Mouse (Mus musculus) hindbrain, embryonic 10.5 days (tissue): ENCODE measurements around the gene Flt3. TPM values are rescaled to one million over a fixed set of nuclear protein-coding genes. Genes with fewer than 3 reads are reported as not detected.

Experiments
- DNase-seq: peaks from one replicate; pipeline ENCODE4 v3.0.0-alpha.2; 2017; ENCODE audit warnings: low spot score
- H3K27ac ChIP-seq: fragments of 300-500 bp; sonication (generic); 2 replicates; pipeline ENCODE4 v1.5.1; 2016; ENCODE audit warnings: mild to moderate bottlenecking, moderate library complexity
- H3K27me3 ChIP-seq: fragments of 300-500 bp; sonication (generic); 2 replicates; pipeline ENCODE4 v1.6.1; 2016; ENCODE audit warnings: mild to moderate bottlenecking; ENCODE audit not compliant: poor library complexity, insufficient read depth, severe bottlenecking
- H3K36me3 ChIP-seq: fragments of 300-500 bp; sonication (generic); 2 replicates; pipeline ENCODE4 v1.6.1; 2016; ENCODE audit warnings: mild to moderate bottlenecking, moderate library complexity
- H3K4me1 ChIP-seq: fragments of 300-500 bp; sonication (generic); replicated peaks from 2 replicates; pipeline ENCODE4 v1.6.1; 2016; ENCODE audit warnings: mild to moderate bottlenecking
- H3K4me3 ChIP-seq: fragments of 300-500 bp; sonication (generic); 2 replicates; pipeline ENCODE4 v1.5.1; 2016; ENCODE audit warnings: mild to moderate bottlenecking, moderate library complexity
- H3K9me3 ChIP-seq: fragments of 300-500 bp; sonication (generic); 2 replicates; pipeline ENCODE4 v1.6.1; 2016; ENCODE audit warnings: mild to moderate bottlenecking, moderate library complexity
- WGBS: fragments of 180-500 bp; shearing (Covaris S2); methylation state at CpG from one replicate; pipeline ENCODE4 v1.1.7; 2016; 5-methylcytosine and 5-hydroxymethylcytosine counted together
- polyA plus RNA-seq: library from polyadenylated mRNA; unstranded; fragments of >200 nt; fragmentation: Nextera tagmentation; extraction: Ambion mirVana; gene quantifications from 2 replicates; pipeline ENCODE4 v1.2.1, GENCODE M21; 2016

The Flt3 gene
- polyA plus RNA-seq, 1 experiment from 2014 or later = not detected

DNA sequence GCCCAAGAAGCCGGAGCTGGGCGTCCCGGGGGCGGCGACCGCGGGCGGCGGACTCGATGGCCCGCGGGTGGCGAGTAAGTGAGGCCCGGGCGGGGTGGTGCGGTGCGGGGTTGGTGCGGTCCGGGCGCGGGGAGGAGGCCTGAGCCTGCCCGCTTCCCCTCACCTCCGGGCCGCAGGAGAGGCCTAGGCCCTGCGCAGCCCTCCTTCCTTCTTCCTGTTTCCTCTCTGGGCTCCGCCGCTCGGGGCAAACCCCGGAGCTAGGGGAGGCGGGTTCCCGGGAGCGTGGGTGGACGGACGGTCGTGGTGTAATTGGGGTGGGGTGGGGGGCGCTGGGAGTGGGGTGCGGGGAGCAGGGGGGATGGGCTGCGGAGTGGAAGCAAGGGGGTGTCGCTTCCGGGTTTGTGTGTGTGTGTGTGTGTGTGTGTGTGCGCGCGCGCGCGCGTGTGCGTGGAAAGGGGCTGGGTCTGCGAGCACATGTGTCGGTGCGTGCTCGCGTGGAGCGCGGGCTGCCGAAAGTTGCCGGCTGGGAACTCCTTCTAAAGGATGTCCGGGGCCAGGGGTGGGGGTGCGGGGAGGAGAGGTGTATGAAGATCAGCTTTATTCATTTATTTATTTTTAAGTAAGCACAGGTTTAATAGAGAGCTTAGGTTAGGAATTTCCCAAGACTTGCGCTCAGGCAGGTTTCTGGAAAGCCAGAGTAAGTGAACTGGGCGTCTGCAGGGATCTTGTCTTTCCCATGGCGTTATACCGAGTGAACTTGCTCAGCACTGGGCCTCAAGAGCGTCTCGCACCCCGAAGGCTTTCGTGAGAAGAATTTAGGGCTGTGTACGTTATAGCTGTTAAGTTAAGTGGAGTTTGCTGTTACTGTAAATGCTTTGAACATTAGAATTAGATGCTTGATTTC lies 30.9 kb upstream of the Flt3 start:
- H3K4me1 ChIP-seq = peaks cover 42% of the 10 kb centered on the region
- H3K4me3 ChIP-seq = peak overlapping the region; percentile 98
- DNase-seq = peak; percentile 62
- no peaks in the 10 kb centered on the region for H3K9me3 ChIP-seq
- peak overlapping the region; percentile 98 for H3K27ac ChIP-seq
- peaks cover 10% of the 10 kb centered on the region for H3K36me3 ChIP-seq
- under 1% methylated on average over 68 of the region's 68 CpGs for WGBS
- H3K27me3 ChIP-seq = no peaks in the 10 kb centered on the region

DNA sequence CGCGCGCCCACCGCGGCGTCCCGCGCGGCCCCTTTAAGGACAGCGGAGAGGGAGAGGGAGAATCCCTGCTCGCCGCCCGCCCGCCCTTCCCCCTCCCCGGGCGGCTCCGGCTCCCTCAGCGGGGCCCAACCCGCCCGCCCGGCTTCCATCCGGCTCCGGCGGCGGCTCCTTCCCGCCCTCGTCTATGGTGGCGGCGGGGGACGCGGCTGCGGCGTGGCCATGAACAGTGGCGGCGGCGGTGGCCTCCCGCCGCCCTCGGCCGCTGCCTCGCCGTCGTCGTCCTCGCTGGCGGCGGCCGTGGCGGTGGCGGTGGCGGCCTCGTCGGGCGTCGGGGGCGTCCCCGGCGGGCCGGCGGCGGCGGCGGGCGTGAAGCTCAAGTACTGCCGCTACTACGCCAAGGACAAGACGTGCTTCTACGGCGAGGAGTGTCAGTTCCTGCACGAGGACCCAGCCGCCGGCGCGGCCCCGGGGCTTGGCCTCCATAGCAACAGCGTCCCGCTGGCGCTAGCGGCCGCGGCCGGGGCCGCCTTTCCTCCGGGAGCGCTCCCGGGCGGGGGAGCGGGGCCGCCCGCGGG lies 30.2 kb upstream of the Flt3 start:
- Histone ChIP-seq H3K36me3 (peaks cover 10% of the 10 kb centered on the region), H3K4me1 (peaks cover 37% of the 10 kb centered on the region), H3K9me3 (no peaks in the 10 kb centered on the region), H3K27ac (peak overlapping the region; percentile 98), H3K27me3 (no peaks in the 10 kb centered on the region), H3K4me3 (peak overlapping the region; percentile 98)
- under 1% methylated on average over 80 of the region's 91 CpGs for WGBS
- peak; percentile 60 for DNase-seq

GRCm38 (mm10) chr5:147429535-147430305 lies 29.4 kb upstream of the Flt3 start, which contains the start of gene Pan3:
Pan3 (plus strand) TSS chr5:147430161.
- Histone ChIP-seq H3K27ac (peak within 1 kb of the TSS; percentile 98), H3K4me1 (peaks cover 30% of the 10 kb centered on the region), H3K36me3 (peaks cover 9% of the 10 kb centered on the region), H3K9me3 (no peaks in the 10 kb centered on the region), H3K4me3 (peak within 1 kb of the TSS; percentile 98), H3K27me3 (no peaks in the 10 kb centered on the region)
- under 1% methylated on average over 51 of the region's 51 CpGs for WGBS
- DNase-seq = peak; percentile 94

- DNase-seq = no peak
- H3K27ac ChIP-seq = no peak overlapping the region
- H3K36me3 ChIP-seq = no peaks in the 10 kb centered on the region
- peaks cover 8% of the 10 kb centered on the region for H3K4me1 ChIP-seq
- H3K9me3 ChIP-seq = no peaks in the 10 kb centered on the region
- 77% methylated on average over 4 of the region's 4 CpGs for WGBS
- no peaks in the 10 kb centered on the region for H3K27me3 ChIP-seq
- no peak overlapping the region for H3K4me3 ChIP-seq
These were observed 25.9 kb upstream of the Flt3 start for GRCm38 (mm10) chr5:147426048-147426805.

DNA sequence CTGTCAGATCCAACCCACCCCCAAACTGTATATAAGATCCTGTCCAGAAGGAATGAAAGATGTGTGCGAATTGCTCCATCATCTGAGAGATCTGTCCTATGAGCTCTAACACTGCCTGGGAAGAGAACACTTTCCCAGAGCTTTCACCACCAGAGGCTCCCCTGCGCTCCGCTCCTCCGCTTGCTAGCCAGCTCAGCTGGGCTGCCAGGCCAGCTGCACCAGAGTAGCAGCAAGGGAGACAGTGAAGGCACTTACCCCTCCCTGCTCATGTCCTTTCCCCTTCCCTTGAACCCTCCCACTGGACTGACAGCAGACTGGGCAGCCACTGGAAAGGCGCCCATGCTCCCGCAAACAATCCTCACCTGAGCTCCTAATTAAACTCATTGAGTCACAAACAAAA lies 23.3 kb upstream of the Flt3 start:
- DNase-seq = no peak
- Histone ChIP-seq H3K27ac (no peak overlapping the region), H3K36me3 (no peaks in the 10 kb centered on the region), H3K4me3 (no peak overlapping the region), H3K27me3 (no peaks in the 10 kb centered on the region), H3K4me1 (no peaks in the 10 kb centered on the region; the same call in 1 of the 2 replicates), H3K9me3 (no peaks in the 10 kb centered on the region)
- WGBS = 37% methylated on average over 6 of the region's 6 CpGs

GRCm38 (mm10) chr5:147418394-147419121 lies 18.3 kb upstream of the Flt3 start:
- H3K27ac ChIP-seq = no peak overlapping the region
- no peaks in the 10 kb centered on the region for H3K36me3 ChIP-seq
- no peaks in the 10 kb centered on the region for H3K9me3 ChIP-seq
- 53% methylated on average over 10 of the region's 10 CpGs for WGBS
- no peak for DNase-seq
- no peak overlapping the region for H3K4me3 ChIP-seq
- no peaks in the 10 kb centered on the region for H3K27me3 ChIP-seq
- H3K4me1 ChIP-seq = no peaks in the 10 kb centered on the region; the same call in 1 of the 2 replicates

DNA sequence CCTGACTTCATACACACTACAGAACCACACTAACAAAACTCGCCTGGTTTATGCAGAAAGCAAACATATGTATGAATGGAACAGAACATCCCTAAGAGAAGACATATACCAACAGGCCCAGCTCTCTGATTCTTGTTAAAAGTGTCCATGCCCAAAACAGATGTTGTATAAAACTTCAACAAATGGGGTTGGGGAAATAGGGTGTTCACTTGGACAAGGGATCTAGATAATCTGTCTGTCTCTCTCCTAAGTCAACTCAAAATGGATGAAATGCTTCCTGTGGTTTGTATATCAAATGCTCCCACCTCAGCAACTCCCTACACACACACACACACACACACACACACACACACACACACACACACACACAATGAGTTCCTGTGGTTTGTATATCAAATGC lies 17.7 kb upstream of the Flt3 start:
- 70% methylated on average over 1 of the region's 1 CpGs for WGBS
- no peaks in the 10 kb centered on the region for H3K4me1 ChIP-seq
- H3K9me3 ChIP-seq = no peaks in the 10 kb centered on the region
- no peaks in the 10 kb centered on the region for H3K27me3 ChIP-seq
- no peak for DNase-seq
- H3K4me3 ChIP-seq = no peak overlapping the region
- no peaks in the 10 kb centered on the region for H3K36me3 ChIP-seq
- H3K27ac ChIP-seq = no peak overlapping the region

GRCm38 (mm10) chr5:147410585-147410984 lies 10.3 kb upstream of the Flt3 start:
- WGBS = 84% methylated on average over 6 of the region's 6 CpGs
- Histone ChIP-seq H3K4me1 (no peaks in the 10 kb centered on the region), H3K36me3 (no peaks in the 10 kb centered on the region), H3K9me3 (no peaks in the 10 kb centered on the region), H3K27me3 (no peaks in the 10 kb centered on the region), H3K4me3 (no peak overlapping the region), H3K27ac (no peak overlapping the region)
- DNase-seq = no peak

GRCm38 (mm10) chr5:147408731-147409130 lies 8.4 kb upstream of the Flt3 start:
- no peak overlapping the region for H3K4me3 ChIP-seq
- 55% methylated on average over 29 of the region's 29 CpGs for WGBS
- no peaks in the 10 kb centered on the region for H3K27me3 ChIP-seq
- no peaks in the 10 kb centered on the region for H3K36me3 ChIP-seq
- no peaks in the 10 kb centered on the region for H3K9me3 ChIP-seq
- no peaks in the 10 kb centered on the region for H3K4me1 ChIP-seq
- DNase-seq = no peak
- no peak overlapping the region for H3K27ac ChIP-seq

DNA sequence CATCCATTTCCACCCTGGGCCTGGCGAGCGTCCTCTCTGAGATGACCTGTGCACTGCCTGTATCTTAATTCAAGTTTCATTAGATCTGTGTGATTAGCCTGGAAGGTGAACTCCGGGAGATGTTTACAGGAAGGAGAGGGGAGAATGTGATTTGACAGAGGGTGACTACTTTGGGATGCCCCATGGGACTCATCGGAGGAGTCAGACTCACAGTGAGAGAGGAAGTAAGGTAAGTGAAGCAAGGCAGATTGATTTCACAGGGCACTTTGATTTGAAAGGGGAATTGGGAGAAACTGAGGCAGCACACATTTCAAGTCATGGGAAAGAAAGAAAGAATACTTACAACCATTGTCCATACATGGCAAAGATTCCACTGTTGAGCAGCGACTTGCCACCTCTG lies 5.8 kb upstream of the Flt3 start:
- Histone ChIP-seq H3K27ac (no peak overlapping the region), H3K4me3 (no peak overlapping the region), H3K9me3 (no peaks in the 10 kb centered on the region), H3K36me3 (no peaks in the 10 kb centered on the region), H3K27me3 (peaks cover 16% of the 10 kb centered on the region), H3K4me1 (peaks cover under 1% of the 10 kb centered on the region; the same call in 1 of the 2 replicates)
- DNase-seq = no peak
- 84% methylated on average over 5 of the region's 5 CpGs for WGBS

DNA sequence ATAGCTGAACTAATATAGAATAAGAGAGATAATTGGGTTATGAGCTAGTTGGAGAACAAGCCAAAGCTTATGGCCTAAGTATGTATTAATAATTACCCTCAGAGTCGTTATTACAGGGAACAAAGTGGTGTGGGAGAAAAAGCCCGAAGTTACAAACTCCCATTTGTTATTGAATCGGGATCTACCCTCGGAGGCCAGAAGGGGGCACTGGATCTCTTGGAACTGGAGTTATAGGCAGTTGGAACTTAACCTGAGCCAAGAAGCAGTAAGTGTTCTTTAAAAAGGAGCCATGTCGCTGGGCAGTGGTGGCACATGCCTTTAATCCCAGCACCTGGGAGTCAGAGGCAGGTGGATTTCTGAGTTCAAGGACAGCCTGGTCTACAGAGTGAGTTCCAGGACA lies 2.2 kb upstream of the Flt3 start:
- H3K4me3 ChIP-seq = no peak overlapping the region
- peak; percentile 47 for DNase-seq
- 24% methylated on average over 5 of the region's 5 CpGs for WGBS
- H3K9me3 ChIP-seq = no peaks in the 10 kb centered on the region
- no peaks in the 10 kb centered on the region for H3K36me3 ChIP-seq
- H3K27ac ChIP-seq = no peak overlapping the region
- peaks cover 16% of the 10 kb centered on the region for H3K4me1 ChIP-seq
- peaks cover 52% of the 10 kb centered on the region for H3K27me3 ChIP-seq

DNA sequence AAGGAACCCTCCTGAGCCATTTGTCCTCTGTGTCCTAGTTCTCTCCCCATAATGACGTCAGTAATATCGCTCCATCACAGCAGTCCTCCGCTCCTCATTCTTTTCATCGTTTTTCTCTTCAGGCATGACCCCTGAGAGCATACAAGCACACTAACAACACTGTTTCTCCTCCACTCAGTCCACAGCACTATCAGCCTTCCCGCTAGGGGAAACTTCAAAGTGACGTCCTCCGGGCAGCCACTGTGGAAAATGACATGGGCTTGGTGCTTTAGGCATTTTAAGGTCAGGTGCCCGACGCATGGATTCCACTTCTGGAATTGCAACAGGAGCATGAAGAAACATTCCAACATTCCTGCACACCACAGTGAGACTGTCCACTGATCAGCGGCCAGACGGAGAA lies 735 bp upstream of the Flt3 start:
- 34% methylated on average over 11 of the region's 11 CpGs for WGBS
- DNase-seq = no peak
- Histone ChIP-seq H3K27ac (no peak overlapping the region), H3K9me3 (no peaks in the 10 kb centered on the region), H3K27me3 (peaks cover 62% of the 10 kb centered on the region), H3K4me3 (0 out of 2 replicates have a peak overlapping the region, but pooled peaks have one; percentile 59), H3K36me3 (no peaks in the 10 kb centered on the region), H3K4me1 (peaks cover 16% of the 10 kb centered on the region)
